Mouse (Mus musculus): ENCODE results near the gene Hist1h2bj. TPM values are rescaled to one million over a fixed set of nuclear protein-coding genes. Genes with fewer than 3 reads are reported as not detected.

The Hist1h2bj gene
- polyA plus RNA-seq, 1 experiment from 2014 or later = 1.5 TPM

GRCm38 (mm10) chr13:22009642-22010041 is 33.4 kb upstream of the Hist1h2bj start, which contains the start of gene Prss16:
Gene Prss16 (minus strand): TSS chr13:22009742.
- no peak within 1 kb of the TSS for H3K4me3 ChIP-seq (ENCODE audit: low read depth, low read length)
- no peaks in the 10 kb centered on the region for H3K36me3 ChIP-seq (ENCODE audit: control insufficient read depth, insufficient read depth, low read length)
- 40% methylated on average over 6 of the region's 7 CpGs for WGBS
- H3K4me1 ChIP-seq (ENCODE audit: control insufficient read depth, insufficient read depth, low read length) = peaks cover 8% of the 10 kb centered on the region
- no peak within 1 kb of the TSS for H3K4me2 ChIP-seq (ENCODE audit: low read length)
- H3K27ac ChIP-seq (ENCODE audit: low read length) = no peak within 1 kb of the TSS
- H3K9ac ChIP-seq (ENCODE audit: low read depth, low read length) = no peak within 1 kb of the TSS
- no peak for ATAC-seq
- peaks cover 80% of the 10 kb centered on the region for H3K27me3 ChIP-seq (ENCODE audit: control insufficient read depth, insufficient read depth, low read depth, low read length)
- no peaks in the 10 kb centered on the region for H3K9me3 ChIP-seq (replicated peaks; ENCODE audit: control insufficient read depth, low read length, poor library complexity, severe bottlenecking)

- Histone ChIP-seq H3K9me3 (replicated peaks; ENCODE audit: control insufficient read depth, low read length, poor library complexity, severe bottlenecking) (no peaks in the 10 kb centered on the region; the same call in 1 of the 2 replicates), H3K27ac (ENCODE audit: low read length) (no peak overlapping the region), H3K9ac (ENCODE audit: low read depth, low read length) (no peak overlapping the region), H3K4me2 (ENCODE audit: low read length) (no peak overlapping the region), H3K27me3 (ENCODE audit: control insufficient read depth, insufficient read depth, low read depth, low read length) (peaks cover 74% of the 10 kb centered on the region), H3K4me1 (ENCODE audit: control insufficient read depth, insufficient read depth, low read length) (no peaks in the 10 kb centered on the region), H3K36me3 (ENCODE audit: control insufficient read depth, insufficient read depth, low read length) (no peaks in the 10 kb centered on the region), H3K4me3 (ENCODE audit: low read depth, low read length) (no peak overlapping the region)
- WGBS = 20% methylated on average over 13 of the region's 13 CpGs
- no peak for ATAC-seq
Measured at GRCm38 (mm10) chr13:22013716-22014115, 29.3 kb upstream of the Hist1h2bj start.

GRCm38 (mm10) chr13:22014411-22014845 is 28.6 kb upstream of the Hist1h2bj start:
- no peak overlapping the region for H3K9ac ChIP-seq (ENCODE audit: low read depth, low read length)
- no peak overlapping the region for H3K4me3 ChIP-seq (ENCODE audit: low read depth, low read length)
- H3K36me3 ChIP-seq (ENCODE audit: control insufficient read depth, insufficient read depth, low read length) = no peaks in the 10 kb centered on the region
- H3K4me1 ChIP-seq (ENCODE audit: control insufficient read depth, insufficient read depth, low read length) = no peaks in the 10 kb centered on the region
- 18% methylated on average over 17 of the region's 17 CpGs for WGBS
- peaks cover 74% of the 10 kb centered on the region for H3K27me3 ChIP-seq (ENCODE audit: control insufficient read depth, insufficient read depth, low read depth, low read length)
- H3K9me3 ChIP-seq (replicated peaks; ENCODE audit: control insufficient read depth, low read length, poor library complexity, severe bottlenecking) = no peaks in the 10 kb centered on the region; the same call in 1 of the 2 replicates
- no peak overlapping the region for H3K4me2 ChIP-seq (ENCODE audit: low read length)
- no peak overlapping the region for H3K27ac ChIP-seq (ENCODE audit: low read length)
- ATAC-seq = no peak

- Histone ChIP-seq H3K36me3 (ENCODE audit: control insufficient read depth, insufficient read depth, low read length) (no peaks in the 10 kb centered on the region), H3K9me3 (replicated peaks; ENCODE audit: control insufficient read depth, low read length, poor library complexity, severe bottlenecking) (no peaks in the 10 kb centered on the region; the same call in 1 of the 2 replicates), H3K4me2 (ENCODE audit: low read length) (0 out of 2 replicates have a peak overlapping the region, but pooled peaks have one; percentile 19), H3K4me3 (ENCODE audit: low read depth, low read length) (no peak overlapping the region), H3K4me1 (ENCODE audit: control insufficient read depth, insufficient read depth, low read length) (peaks cover 6% of the 10 kb centered on the region), H3K27ac (ENCODE audit: low read length) (no peak overlapping the region), H3K27me3 (ENCODE audit: control insufficient read depth, insufficient read depth, low read depth, low read length) (peaks cover 68% of the 10 kb centered on the region), H3K9ac (ENCODE audit: low read depth, low read length) (no peak overlapping the region)
- WGBS = 17% methylated on average over 27 of the region's 27 CpGs
- ATAC-seq = no peak
Measured at GRCm38 (mm10) chr13:22015479-22016450, 27.2 kb upstream of the Hist1h2bj start.

GRCm38 (mm10) chr13:22019934-22020835 is 22.8 kb upstream of the Hist1h2bj start:
- Histone ChIP-seq H3K9me3 (replicated peaks; ENCODE audit: control insufficient read depth, low read length, poor library complexity, severe bottlenecking) (no peaks in the 10 kb centered on the region; the same call in 1 of the 2 replicates), H3K4me2 (ENCODE audit: low read length) (peak overlapping the region; percentile 55), H3K4me3 (ENCODE audit: low read depth, low read length) (peak overlapping the region; percentile 30), H3K27me3 (ENCODE audit: control insufficient read depth, insufficient read depth, low read depth, low read length) (peaks cover 39% of the 10 kb centered on the region), H3K4me1 (ENCODE audit: control insufficient read depth, insufficient read depth, low read length) (peaks cover 6% of the 10 kb centered on the region), H3K36me3 (ENCODE audit: control insufficient read depth, insufficient read depth, low read length) (no peaks in the 10 kb centered on the region), H3K9ac (ENCODE audit: low read depth, low read length) (no peak overlapping the region), H3K27ac (ENCODE audit: low read length) (no peak overlapping the region)
- no peak for ATAC-seq
- 1% methylated on average over 44 of the region's 44 CpGs for WGBS

GRCm38 (mm10) chr13:22020901-22021339 is 22.1 kb upstream of the Hist1h2bj start:
- H3K4me2 ChIP-seq (ENCODE audit: low read length) = peak overlapping the region; percentile 55
- no peak overlapping the region for H3K9ac ChIP-seq (ENCODE audit: low read depth, low read length)
- no peaks in the 10 kb centered on the region for H3K36me3 ChIP-seq (ENCODE audit: control insufficient read depth, insufficient read depth, low read length)
- peak; percentile 41; the same call in 1 of the 2 replicates for ATAC-seq
- peaks cover 33% of the 10 kb centered on the region for H3K27me3 ChIP-seq (ENCODE audit: control insufficient read depth, insufficient read depth, low read depth, low read length)
- no peak overlapping the region for H3K27ac ChIP-seq (ENCODE audit: low read length)
- peak overlapping the region; percentile 30 for H3K4me3 ChIP-seq (ENCODE audit: low read depth, low read length)
- no peaks in the 10 kb centered on the region for H3K9me3 ChIP-seq (replicated peaks; ENCODE audit: control insufficient read depth, low read length, poor library complexity, severe bottlenecking)
- 0% methylated on average over 8 of the region's 8 CpGs for WGBS
- peaks cover 9% of the 10 kb centered on the region for H3K4me1 ChIP-seq (ENCODE audit: control insufficient read depth, insufficient read depth, low read length)

- Histone ChIP-seq H3K9ac (ENCODE audit: low read depth, low read length) (no peak overlapping the region), H3K36me3 (ENCODE audit: control insufficient read depth, insufficient read depth, low read length) (no peaks in the 10 kb centered on the region), H3K9me3 (replicated peaks; ENCODE audit: control insufficient read depth, low read length, poor library complexity, severe bottlenecking) (no peaks in the 10 kb centered on the region), H3K4me3 (ENCODE audit: low read depth, low read length) (peak overlapping the region; percentile 10), H3K4me2 (ENCODE audit: low read length) (peak overlapping the region; percentile 55), H3K27ac (ENCODE audit: low read length) (no peak overlapping the region), H3K4me1 (ENCODE audit: control insufficient read depth, insufficient read depth, low read length) (peaks cover 10% of the 10 kb centered on the region), H3K27me3 (ENCODE audit: control insufficient read depth, insufficient read depth, low read depth, low read length) (peaks cover 29% of the 10 kb centered on the region)
- no peak for ATAC-seq
- WGBS = 1% methylated on average over 11 of the region's 11 CpGs
Measured at GRCm38 (mm10) chr13:22021581-22021980, 21.4 kb upstream of the Hist1h2bj start.

- Histone ChIP-seq H3K4me3 (ENCODE audit: low read depth, low read length) (peak overlapping the region; percentile 10), H3K27ac (ENCODE audit: low read length) (no peak overlapping the region), H3K4me1 (ENCODE audit: control insufficient read depth, insufficient read depth, low read length) (peaks cover 11% of the 10 kb centered on the region), H3K9ac (ENCODE audit: low read depth, low read length) (no peak overlapping the region), H3K9me3 (replicated peaks; ENCODE audit: control insufficient read depth, low read length, poor library complexity, severe bottlenecking) (no peaks in the 10 kb centered on the region), H3K27me3 (ENCODE audit: control insufficient read depth, insufficient read depth, low read depth, low read length) (peaks cover 28% of the 10 kb centered on the region), H3K4me2 (ENCODE audit: low read length) (peak overlapping the region; percentile 55), H3K36me3 (ENCODE audit: control insufficient read depth, insufficient read depth, low read length) (no peaks in the 10 kb centered on the region)
- WGBS = under 1% methylated on average over 9 of the region's 9 CpGs
- peak; percentile 63; the same call in 1 of the 2 replicates for ATAC-seq
Measured at GRCm38 (mm10) chr13:22022241-22022640, 20.8 kb upstream of the Hist1h2bj start.
